Mouse (Mus musculus) testis, adult 2 months (tissue): ENCODE data around the gene Sufu. TPM values are rescaled to one million over a fixed set of nuclear protein-coding genes. Genes with fewer than 3 reads are reported as not detected.

Experiments used
- H3K27ac ChIP-seq: fragments of 200-500 bp; 2 replicates; pipeline ENCODE4 v1.5.1; 2012; ENCODE audit warnings: low read depth, low read length; ENCODE audit not compliant: control insufficient read depth, insufficient read depth
- H3K27me3 ChIP-seq: fragments of 200-500 bp; 2 replicates; pipeline ENCODE4 v1.6.1; 2012; ENCODE audit warnings: mild to moderate bottlenecking, low read length, moderate library complexity; ENCODE audit not compliant: control insufficient read depth, insufficient read depth
- H3K36me3 ChIP-seq: fragments of 200-500 bp; 2 replicates; pipeline ENCODE4 v1.6.1; 2012; ENCODE audit warnings: mild to moderate bottlenecking, low read length; ENCODE audit not compliant: control insufficient read depth, insufficient read depth
- H3K4me1 ChIP-seq: fragments of 200-500 bp; 2 replicates; pipeline ENCODE4 v1.6.1; 2012; ENCODE audit warnings: low read length; ENCODE audit not compliant: control insufficient read depth, insufficient read depth
- H3K4me3 ChIP-seq: fragments of 200-500 bp; 2 replicates; pipeline ENCODE4 v1.5.1; 2012; ENCODE audit warnings: low read depth, mild to moderate bottlenecking, low read length, moderate library complexity, mixed read lengths; ENCODE audit not compliant: control insufficient read depth
- CTCF ChIP-seq: fragments of 200-500 bp; IDR thresholded peaks from 2 replicates; pipeline ENCODE4 v1.5.1; 2012; ENCODE audit warnings: low read depth, mild to moderate bottlenecking, inconsistent platforms, low read length, moderate library complexity; ENCODE audit not compliant: control insufficient read depth, insufficient read depth, insufficient replicate concordance
- POLR2A ChIP-seq: fragments of 200-500 bp; IDR thresholded peaks from 2 replicates; pipeline ENCODE4 v1.6.1; 2012; ENCODE audit warnings: low read depth, mild to moderate bottlenecking, inconsistent platforms, low read length, moderate library complexity; ENCODE audit not compliant: control insufficient read depth
- polyA plus RNA-seq: library from polyadenylated mRNA; depleted of rRNA; stranded (reverse); fragments of >200 nt; gene quantifications from 2 replicates; pipeline ENCODE4 v1.2.3, GENCODE M21; 2012

Gene Sufu
- polyA plus RNA-seq, 1 experiment = 186 TPM

DNA sequence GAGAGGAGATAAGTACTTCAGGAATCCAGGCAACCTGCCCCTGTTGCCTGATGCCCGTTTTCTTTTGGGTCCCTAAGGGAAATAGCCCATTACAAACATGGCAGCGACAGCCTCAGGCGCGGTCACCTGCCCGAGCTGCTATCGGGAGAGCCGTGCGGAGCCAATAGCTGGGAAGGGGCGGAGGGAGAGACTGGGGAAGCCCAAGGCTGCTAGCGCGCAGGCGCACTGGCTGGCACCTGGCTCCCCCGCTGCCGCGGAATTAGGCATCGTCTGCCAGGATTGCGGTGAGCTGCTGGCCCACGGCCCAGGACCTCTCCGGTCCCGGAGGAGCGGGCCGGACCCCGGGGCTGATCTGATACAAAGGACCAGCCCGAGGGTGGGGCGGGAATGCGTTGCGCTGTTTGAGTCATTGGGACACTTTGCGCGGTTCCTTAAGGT lies 40.0 kb upstream of the Sufu start:
- H3K4me3 ChIP-seq = peak overlapping the region; percentile 73
- H3K36me3 ChIP-seq = no peaks in the 10 kb centered on the region
- no peaks in the 10 kb centered on the region; the same call in 1 of the 2 replicates for H3K4me1 ChIP-seq
- no peak overlapping the region for H3K27ac ChIP-seq
- no peak; the same call in 1 of the 2 replicates for TF ChIP-seq POLR2A
- no peak for TF ChIP-seq CTCF
- H3K27me3 ChIP-seq = no peaks in the 10 kb centered on the region

DNA sequence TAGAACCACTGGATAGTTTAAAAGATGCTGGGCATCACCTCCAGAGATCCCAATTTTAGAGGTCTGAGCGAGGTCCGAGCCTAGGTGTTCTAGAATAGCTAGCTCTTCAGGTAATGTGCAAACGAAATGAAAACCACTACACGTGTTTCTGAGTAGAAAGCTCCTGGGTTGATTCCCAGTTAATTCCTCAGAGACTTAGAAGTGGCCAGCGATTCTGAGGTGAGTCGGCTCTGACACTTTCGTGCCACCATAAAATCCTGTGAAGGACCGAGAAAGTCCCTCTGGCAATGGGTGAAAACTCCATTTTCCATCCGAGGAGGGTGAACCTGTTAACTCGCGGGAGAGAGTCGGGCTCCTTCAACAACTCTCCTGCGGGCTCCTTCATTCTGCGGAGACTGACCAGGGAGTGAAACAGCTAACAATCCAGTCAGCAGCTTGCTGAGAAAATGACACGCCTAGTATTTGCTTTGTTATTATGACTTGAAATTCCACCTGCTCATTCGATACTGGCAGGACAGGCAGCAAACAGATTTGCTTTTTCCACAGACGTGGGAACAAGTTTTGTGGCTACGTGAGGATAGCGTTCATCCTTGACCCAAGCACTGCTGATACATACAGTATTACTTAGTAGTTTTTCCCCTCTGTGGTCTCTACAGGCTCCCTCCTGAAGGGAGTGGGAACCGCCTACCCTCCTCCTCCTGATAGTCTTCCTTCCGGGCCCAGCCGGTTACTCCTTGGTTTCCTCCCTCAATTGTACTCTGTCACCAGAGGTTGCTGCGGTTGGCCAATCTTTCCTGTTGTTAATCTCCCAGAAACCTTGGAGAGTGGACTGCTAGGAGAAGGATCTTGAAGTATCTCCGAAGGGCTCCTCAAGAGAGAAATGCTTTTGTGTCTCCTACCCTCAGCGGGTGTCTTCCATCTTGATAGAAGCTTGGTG lies 39.1 kb upstream of the Sufu start:
- TF ChIP-seq CTCF (no peak), POLR2A (no peak)
- peak overlapping the region; percentile 54; the same call in 1 of the 2 replicates for H3K27ac ChIP-seq
- H3K36me3 ChIP-seq = no peaks in the 10 kb centered on the region
- no peaks in the 10 kb centered on the region; the same call in 1 of the 2 replicates for H3K4me1 ChIP-seq
- H3K27me3 ChIP-seq = no peaks in the 10 kb centered on the region
- H3K4me3 ChIP-seq = no peak overlapping the region; the same call in 1 of the 2 replicates

DNA sequence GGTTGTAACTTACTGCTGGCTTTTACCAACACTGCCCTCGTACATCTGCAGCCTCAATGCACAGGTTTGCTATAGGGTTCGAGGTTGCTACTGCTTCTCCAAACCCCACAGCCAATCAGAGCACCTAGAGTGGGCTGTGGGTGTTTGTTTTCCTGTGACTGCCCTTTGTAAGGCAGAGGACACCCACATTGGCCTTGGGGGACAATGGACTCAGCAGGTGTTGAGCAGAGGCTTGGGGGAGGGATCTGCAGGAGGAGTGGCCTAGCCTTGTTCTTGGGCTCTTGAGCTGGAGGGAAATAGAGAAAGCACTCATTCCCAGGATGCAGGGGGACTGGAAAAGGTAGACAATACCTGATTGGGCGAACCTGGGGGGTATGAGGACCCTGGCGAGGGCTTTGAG lies 38.3 kb upstream of the Sufu start:
- no peak overlapping the region for H3K27ac ChIP-seq
- TF ChIP-seq CTCF (no peak), POLR2A (no peak)
- no peak overlapping the region for H3K4me3 ChIP-seq
- H3K27me3 ChIP-seq = no peaks in the 10 kb centered on the region
- H3K36me3 ChIP-seq = no peaks in the 10 kb centered on the region
- no peaks in the 10 kb centered on the region; the same call in 1 of the 2 replicates for H3K4me1 ChIP-seq

DNA sequence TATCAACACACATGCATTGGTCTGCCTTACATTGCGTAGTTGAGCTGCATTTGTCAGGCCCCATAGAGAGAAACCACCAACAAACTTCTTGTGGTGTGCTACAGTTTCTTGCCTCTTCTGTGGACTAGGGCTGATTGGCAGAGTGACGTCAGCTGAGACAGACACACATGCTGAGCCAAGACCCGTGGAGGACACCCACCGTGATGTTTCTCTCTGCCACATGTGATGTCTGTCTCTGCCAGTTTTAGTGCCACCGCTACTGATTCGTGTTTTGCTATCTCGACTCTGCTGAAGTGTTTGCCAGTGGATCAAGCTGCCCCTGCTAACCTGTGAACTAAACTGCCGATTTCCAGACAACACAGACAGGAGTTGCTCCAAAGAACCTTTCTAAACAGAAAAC lies 34.6 kb upstream of the Sufu start:
- no peaks in the 10 kb centered on the region; the same call in 1 of the 2 replicates for H3K4me1 ChIP-seq
- H3K27me3 ChIP-seq = no peaks in the 10 kb centered on the region
- no peaks in the 10 kb centered on the region for H3K36me3 ChIP-seq
- TF ChIP-seq CTCF (no peak), POLR2A (no peak)
- no peak overlapping the region for H3K4me3 ChIP-seq
- H3K27ac ChIP-seq = no peak overlapping the region

DNA sequence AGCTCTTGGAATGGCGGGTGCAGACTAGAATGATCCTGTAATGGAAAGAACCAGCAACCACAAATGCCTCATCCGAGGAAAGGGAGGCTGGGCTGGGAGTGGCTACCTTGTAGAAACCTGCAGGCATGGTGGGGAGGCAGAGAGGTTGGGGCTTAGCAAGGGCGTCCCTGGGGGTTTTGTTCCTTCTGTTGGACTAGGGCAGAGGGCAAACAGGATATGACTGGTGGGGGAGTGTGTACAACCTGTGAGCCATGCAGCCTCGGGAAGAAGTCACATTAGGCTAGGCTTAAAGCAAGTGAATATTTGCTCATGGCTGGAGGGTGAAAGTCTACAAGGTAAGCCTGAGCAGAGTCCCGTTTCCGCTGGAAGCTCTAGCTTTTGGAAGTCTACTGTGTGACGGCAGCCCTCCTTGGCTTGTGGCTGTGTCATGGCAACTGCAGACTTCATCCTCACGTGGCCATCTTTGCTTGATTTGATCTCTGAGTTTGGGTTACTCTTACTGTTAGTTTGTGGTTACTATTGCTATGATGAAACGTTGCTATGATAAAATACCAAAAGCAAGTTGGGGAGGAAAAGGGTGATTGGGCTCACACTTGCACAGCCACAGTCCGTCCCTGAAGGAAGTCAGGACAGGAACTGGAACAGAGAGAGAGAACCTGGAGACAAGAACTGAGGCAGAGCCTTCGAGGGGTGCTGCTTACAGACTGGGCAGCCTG lies 33.2 kb upstream of the Sufu start:
- Histone ChIP-seq H3K4me3 (no peak overlapping the region), H3K27ac (no peak overlapping the region)

DNA sequence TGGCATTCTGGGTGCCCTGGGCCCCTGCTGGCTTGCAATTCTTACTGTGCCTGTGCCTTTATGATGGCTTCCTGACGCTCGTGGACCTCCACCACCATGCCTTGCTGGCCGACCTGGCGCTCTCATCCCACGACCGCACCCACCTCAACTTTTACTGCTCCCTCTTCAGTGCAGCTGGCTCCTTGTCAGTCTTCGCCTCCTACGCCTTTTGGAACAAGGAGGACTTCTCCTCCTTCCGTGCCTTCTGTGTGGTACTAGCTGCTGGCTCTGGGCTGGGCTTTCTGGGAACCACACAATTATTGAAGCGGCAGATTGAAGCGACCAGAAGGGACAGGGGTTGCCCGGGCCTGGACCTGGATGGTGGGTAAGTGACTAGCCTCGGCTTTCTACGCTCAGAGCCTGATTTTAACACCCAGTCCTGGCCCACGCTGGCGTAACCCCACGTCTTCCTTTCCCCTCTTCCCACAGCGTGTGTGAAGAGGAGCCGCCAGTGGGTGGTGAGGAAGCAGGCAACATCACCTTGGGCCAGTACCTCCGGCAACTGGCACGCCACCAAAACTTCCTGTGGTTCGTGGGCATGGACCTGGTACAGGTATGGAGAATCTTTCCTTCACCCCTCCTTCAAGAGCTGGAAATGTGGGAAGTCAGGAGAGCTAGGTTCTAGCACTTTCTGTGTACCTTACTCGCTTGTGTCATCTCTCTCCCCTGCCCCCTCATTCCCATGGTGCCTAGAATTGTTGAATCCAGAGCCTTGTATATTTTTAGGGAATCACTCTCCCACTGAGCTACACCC lies 28.7 kb upstream of the Sufu start:
- no peaks in the 10 kb centered on the region for H3K27me3 ChIP-seq
- peak overlapping the region; percentile 70 for H3K4me3 ChIP-seq
- TF ChIP-seq POLR2A = no peak; the same call in 1 of the 2 replicates
- TF ChIP-seq CTCF = no peak
- peaks cover 6% of the 10 kb centered on the region for H3K4me1 ChIP-seq
- no peak overlapping the region for H3K27ac ChIP-seq
- no peaks in the 10 kb centered on the region for H3K36me3 ChIP-seq

More for the DNA sequence above, 33.2 kb upstream of the Sufu start:
- Histone ChIP-seq H3K4me1 (peaks cover 6% of the 10 kb centered on the region), H3K36me3 (no peaks in the 10 kb centered on the region), H3K27me3 (no peaks in the 10 kb centered on the region)
- no peak for TF ChIP-seq CTCF
- TF ChIP-seq POLR2A = no peak

DNA sequence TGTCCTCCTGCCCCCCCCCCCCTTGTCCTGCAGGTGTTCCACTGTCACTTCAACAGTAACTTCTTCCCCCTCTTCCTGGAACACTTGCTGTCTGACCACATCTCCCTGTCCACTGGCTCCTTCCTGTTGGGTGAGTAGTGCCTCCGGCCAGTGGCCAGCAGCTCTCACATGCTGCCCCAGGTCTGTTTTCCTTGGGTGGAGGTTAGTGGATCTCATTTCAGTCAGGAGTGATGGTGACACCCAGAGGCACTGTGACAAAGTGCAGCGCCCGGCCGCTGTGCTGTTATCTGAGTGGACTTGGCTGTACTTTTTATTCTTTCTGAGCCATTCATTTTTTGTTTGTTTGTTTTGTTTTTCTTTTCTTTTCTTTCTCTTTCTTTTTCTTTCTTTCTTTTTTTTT lies 27.5 kb upstream of the Sufu start:
- H3K36me3 ChIP-seq = no peaks in the 10 kb centered on the region
- H3K4me1 ChIP-seq = peaks cover 6% of the 10 kb centered on the region
- no peak overlapping the region for H3K27ac ChIP-seq
- H3K27me3 ChIP-seq = no peaks in the 10 kb centered on the region
- peak overlapping the region; percentile 36 for H3K4me3 ChIP-seq
- TF ChIP-seq CTCF = peak; percentile 50; the same call in 1 of the 2 replicates
- no peak for TF ChIP-seq POLR2A
